Mouse (Mus musculus) E14TG2a.4 (cell line): ENCODE data around the gene Lsm11.

ENCODE experiments used
- H3K27me3 ChIP-seq: 2 replicates; pipeline ENCODE4 v1.6.1; 2014; ENCODE audit warnings: low read length, control low read depth; ENCODE audit not compliant: insufficient read depth
- H3K36me3 ChIP-seq: 2 replicates; pipeline ENCODE4 v1.6.1; 2014; ENCODE audit warnings: low read length, control low read depth; ENCODE audit not compliant: insufficient read depth
- H3K4me1 ChIP-seq: replicated peaks from 2 replicates; pipeline ENCODE4 v1.6.1; 2014; ENCODE audit warnings: low read depth, low read length, control low read depth
- H3K4me3 ChIP-seq: replicated peaks from 2 replicates; pipeline ENCODE4 v1.5.1; 2014; ENCODE audit warnings: mild to moderate bottlenecking, low read length
- H3K9me3 ChIP-seq: 2 replicates; pipeline ENCODE4 v1.6.1; 2014; ENCODE audit warnings: low read length, control low read depth
- CTCF ChIP-seq: conservative IDR thresholded peaks from 2 replicates; pipeline ENCODE4 v1.5.1; 2014; ENCODE audit warnings: low read length
- NANOG ChIP-seq: IDR thresholded peaks from 2 replicates; pipeline ENCODE4 v1.6.1; 2014; ENCODE audit warnings: borderline replicate concordance, low read length, mixed read lengths
- POU5F1 ChIP-seq: IDR thresholded peaks from 2 replicates; pipeline ENCODE4 v1.6.1; 2014; ENCODE audit warnings: low read length, borderline replicate concordance

The Lsm11 gene

GRCm38 (mm10) chr11:45944643-45945156, at the start of gene Lsm11:
TSS of gene Lsm11 (minus strand) at chr11:45944935.
- no peaks in the 10 kb centered on the region for H3K9me3 ChIP-seq
- no peak for TF ChIP-seq NANOG
- TF ChIP-seq CTCF: no peak; the same call in 1 of the 2 replicates
- TF ChIP-seq POU5F1: no peak
- H3K36me3 ChIP-seq: peaks cover 50% of the 10 kb centered on the region
- H3K4me1 ChIP-seq: peaks cover 42% of the 10 kb centered on the region
- no peaks in the 10 kb centered on the region for H3K27me3 ChIP-seq
- peak within 1 kb of the TSS; percentile 97 for H3K4me3 ChIP-seq

- Histone ChIP-seq H3K9me3 (no peaks in the 10 kb centered on the region), H3K27me3 (peaks cover 8% of the 10 kb centered on the region), H3K36me3 (no peaks in the 10 kb centered on the region), H3K4me1 (peaks cover 19% of the 10 kb centered on the region), H3K4me3 (peak overlapping the region; percentile 71)
- no peak for TF ChIP-seq CTCF
- no peak for TF ChIP-seq NANOG
- TF ChIP-seq POU5F1: no peak
Measured at GRCm38 (mm10) chr11:45992087-45992486, 47.4 kb upstream of the Lsm11 start.

GRCm38 (mm10) chr11:45991604-45992003, 46.9 kb upstream of the Lsm11 start:
- Histone ChIP-seq H3K27me3 (peaks cover 8% of the 10 kb centered on the region), H3K9me3 (no peaks in the 10 kb centered on the region), H3K36me3 (no peaks in the 10 kb centered on the region), H3K4me3 (peak overlapping the region; percentile 71), H3K4me1 (peaks cover 19% of the 10 kb centered on the region)
- TF ChIP-seq POU5F1: no peak
- TF ChIP-seq NANOG: no peak
- no peak for TF ChIP-seq CTCF

- TF ChIP-seq POU5F1 (peak; percentile 31; the same call in 1 of the 2 replicates), CTCF (no peak)
- H3K9me3 ChIP-seq: no peaks in the 10 kb centered on the region
- peaks cover 26% of the 10 kb centered on the region for H3K27me3 ChIP-seq
Measured at GRCm38 (mm10) chr11:45980893-45981253, 36.1 kb upstream of the Lsm11 start.

GRCm38 (mm10) chr11:45979946-45980892, 35.5 kb upstream of the Lsm11 start, which contains the start of gene Sox30:
TSS of gene Sox30 (plus strand) at chr11:45980310.
- TF ChIP-seq NANOG: no peak
- TF ChIP-seq POU5F1: no peak
- TF ChIP-seq CTCF: no peak
- Histone ChIP-seq H3K36me3 (no peaks in the 10 kb centered on the region), H3K9me3 (no peaks in the 10 kb centered on the region), H3K4me1 (peaks cover 32% of the 10 kb centered on the region), H3K4me3 (peak within 1 kb of the TSS; percentile 72), H3K27me3 (peaks cover 26% of the 10 kb centered on the region)

More at GRCm38 (mm10) chr11:45980893-45981253, 36.1 kb upstream of the Lsm11 start:
- no peaks in the 10 kb centered on the region for H3K36me3 ChIP-seq
- H3K4me3 ChIP-seq: peak overlapping the region; percentile 72
- H3K4me1 ChIP-seq: peaks cover 32% of the 10 kb centered on the region

GRCm38 (mm10) chr11:45976061-45976460, 31.3 kb upstream of the Lsm11 start:
- no peaks in the 10 kb centered on the region for H3K36me3 ChIP-seq
- no peaks in the 10 kb centered on the region for H3K9me3 ChIP-seq
- TF ChIP-seq CTCF (no peak), POU5F1 (no peak), NANOG (no peak)
- peaks cover 28% of the 10 kb centered on the region for H3K27me3 ChIP-seq
- no peak overlapping the region for H3K4me3 ChIP-seq
- peaks cover 29% of the 10 kb centered on the region for H3K4me1 ChIP-seq

GRCm38 (mm10) chr11:45974466-45974865, 29.7 kb upstream of the Lsm11 start:
- peaks cover 21% of the 10 kb centered on the region for H3K4me1 ChIP-seq
- H3K36me3 ChIP-seq: no peaks in the 10 kb centered on the region
- TF ChIP-seq NANOG: no peak
- TF ChIP-seq POU5F1: no peak
- no peak for TF ChIP-seq CTCF
- peaks cover 22% of the 10 kb centered on the region for H3K27me3 ChIP-seq
- H3K4me3 ChIP-seq: no peak overlapping the region
- peaks cover 2% of the 10 kb centered on the region; the same call in 1 of the 2 replicates for H3K9me3 ChIP-seq

- Histone ChIP-seq H3K4me1 (peaks cover 18% of the 10 kb centered on the region), H3K4me3 (no peak overlapping the region), H3K27me3 (peaks cover 17% of the 10 kb centered on the region), H3K9me3 (peaks cover 9% of the 10 kb centered on the region), H3K36me3 (no peaks in the 10 kb centered on the region)
- TF ChIP-seq POU5F1 (no peak), CTCF (no peak), NANOG (no peak)
Measured at GRCm38 (mm10) chr11:45973635-45974034, 28.9 kb upstream of the Lsm11 start.
